Mouse (Mus musculus) spleen, postnatal 10 days (tissue): ENCODE results near the gene Vps33a.
"Not testable (repeated sequence)": the region's sequence is repeated elsewhere in the genome, so short reads cannot be mapped to it uniquely, and the experiment has no call there.

Experiments used
- DNase-seq, 2 experiments: peaks; one replicate each; pipeline ENCODE4 v3.0.0; 2021 to 2022; ENCODE audit warnings: low spot score in 2 of 2

Gene Vps33a

DNA sequence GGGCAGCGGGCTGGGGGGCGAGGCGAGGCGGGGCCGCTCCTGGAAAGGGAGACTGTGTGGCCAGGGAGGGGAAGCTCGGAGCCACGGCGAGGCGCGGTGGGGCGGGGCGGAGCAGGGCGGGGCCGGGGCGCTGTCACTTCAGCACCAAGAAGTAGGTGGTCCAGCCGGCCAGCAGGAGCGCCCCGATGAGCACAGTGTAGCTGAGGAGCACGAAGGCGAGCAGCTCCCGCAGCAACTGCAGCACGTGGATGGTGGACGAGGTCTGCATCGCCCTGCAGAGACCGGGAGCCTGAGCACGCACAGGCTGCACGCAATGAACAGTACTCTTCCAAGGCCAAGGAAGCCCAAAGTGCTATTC, 48.5 kb downstream of the Vps33a start:
- DNase-seq, result no peak

DNA sequence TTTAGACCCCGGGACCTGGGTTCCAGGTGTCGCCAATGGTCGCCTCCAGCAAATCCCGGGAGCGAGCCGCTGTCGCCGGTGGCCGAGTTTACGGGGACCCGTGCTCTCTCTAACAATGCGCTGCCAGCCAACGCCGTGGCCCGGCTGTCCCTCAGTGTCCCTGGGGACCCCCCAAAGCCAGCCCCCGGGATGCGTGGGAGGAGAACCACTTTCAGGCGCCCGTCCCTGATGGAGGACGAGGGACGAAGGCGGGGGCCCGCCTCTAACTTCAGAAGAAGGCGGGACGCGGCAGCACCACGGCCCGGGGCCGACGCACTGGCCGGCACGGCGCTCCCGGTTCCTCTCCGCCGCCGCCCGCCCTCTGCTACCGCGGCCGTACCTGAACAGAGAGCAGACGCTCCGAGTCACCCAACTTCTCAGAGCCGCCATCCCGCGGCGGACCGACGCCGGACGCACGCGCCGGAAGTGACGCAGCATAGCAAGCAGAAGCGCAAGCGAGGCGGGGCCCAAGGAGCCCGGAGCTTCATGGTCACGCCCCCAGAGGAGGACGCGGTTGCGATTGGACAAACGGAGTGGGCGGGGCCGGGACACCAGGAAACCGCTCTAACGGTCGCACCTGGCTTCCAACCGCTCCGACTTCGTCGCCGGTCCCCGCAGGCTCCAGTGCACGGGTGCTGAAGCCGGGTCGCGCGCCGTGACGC, 49.0 kb downstream of the Vps33a start, which contains the start of gene Diablo:
Diablo (minus strand) TSS at position 485 of the 701 bp plus-strand sequence.
- DNase-seq, result peak; percentile 99

DNA sequence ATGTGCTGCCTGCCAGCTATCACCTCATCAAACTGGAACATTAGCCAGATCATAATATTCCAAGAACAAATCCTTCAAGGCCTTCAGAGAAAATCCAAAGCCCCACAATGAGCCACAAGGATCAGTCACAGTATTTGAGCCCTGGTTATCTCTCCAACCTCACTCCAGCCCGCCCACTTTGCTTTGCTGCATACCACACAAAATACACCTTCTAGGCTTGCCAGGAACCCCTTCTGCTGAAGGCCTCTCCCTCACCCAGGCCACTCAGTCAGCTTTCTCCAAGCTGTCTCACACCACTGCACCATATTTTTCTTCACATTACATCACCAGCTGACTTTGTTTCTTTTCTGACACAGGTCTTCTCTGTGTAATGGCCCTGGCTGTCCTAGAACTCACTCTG, 50.7 kb downstream of the Vps33a start:
- DNase-seq, result peak in 1 of 2 experiments; percentile 13

DNA sequence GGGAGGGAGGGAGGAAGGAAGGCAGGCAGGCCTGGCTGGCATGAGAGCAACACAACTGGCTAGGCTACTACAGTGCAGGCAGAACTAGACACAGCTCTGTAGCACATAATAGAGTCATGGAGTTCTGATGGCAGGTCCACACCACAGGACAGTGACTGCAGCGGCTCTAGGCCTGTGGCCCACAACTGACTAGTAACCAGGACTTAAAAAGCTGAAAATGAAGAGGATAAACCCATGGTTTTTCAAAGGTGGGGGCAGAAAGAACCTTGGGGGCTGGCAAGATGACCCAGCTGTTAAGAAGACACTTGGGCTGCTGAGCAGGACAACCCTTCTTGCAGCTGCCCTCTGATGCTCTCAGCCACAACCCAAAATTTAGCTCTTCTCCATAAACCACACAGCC, 51.2 kb downstream of the Vps33a start:
- peak in 1 of 2 experiments; percentile 9 for DNase-seq

DNA sequence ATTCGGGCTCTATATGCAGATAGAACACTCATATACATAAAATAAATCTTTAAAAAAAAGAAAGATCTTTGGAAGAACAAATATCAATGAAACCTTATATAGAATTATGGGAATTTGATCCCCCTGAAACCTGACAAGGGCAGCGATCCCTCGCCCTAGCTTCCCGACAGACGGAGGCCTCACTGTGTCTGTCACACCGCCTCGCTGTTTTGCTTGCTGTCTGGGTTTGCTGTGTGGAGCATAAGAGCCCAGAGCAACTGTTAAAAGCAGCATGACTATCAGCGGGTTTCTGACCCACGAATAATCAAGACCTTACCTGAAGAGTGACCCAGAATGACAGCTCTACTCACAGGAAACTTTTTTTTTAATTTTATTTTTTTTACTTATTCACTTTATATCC, 52.2 kb downstream of the Vps33a start:
- DNase-seq, result peak in 1 of 2 experiments; percentile 8

DNA sequence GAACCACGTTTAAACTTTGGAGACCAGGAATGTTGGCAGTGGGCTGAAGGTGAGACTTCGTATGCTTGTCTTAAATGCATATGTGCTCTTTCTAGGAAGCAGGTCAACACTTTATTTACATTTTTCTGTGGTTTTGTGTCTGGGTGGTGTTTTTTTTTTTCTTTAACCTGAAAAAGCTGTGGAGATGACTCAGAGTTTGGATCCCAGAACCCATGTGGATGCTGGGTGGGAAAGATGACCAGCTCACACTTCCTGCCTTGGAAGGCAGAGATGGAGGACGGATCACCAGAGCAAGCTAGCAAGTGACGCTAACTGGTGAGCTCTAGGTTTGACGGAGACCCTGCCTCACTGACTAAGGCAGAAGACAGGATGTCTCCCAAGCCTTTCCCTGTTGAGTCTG, 58.0 kb downstream of the Vps33a start:
- no peak for DNase-seq

DNA sequence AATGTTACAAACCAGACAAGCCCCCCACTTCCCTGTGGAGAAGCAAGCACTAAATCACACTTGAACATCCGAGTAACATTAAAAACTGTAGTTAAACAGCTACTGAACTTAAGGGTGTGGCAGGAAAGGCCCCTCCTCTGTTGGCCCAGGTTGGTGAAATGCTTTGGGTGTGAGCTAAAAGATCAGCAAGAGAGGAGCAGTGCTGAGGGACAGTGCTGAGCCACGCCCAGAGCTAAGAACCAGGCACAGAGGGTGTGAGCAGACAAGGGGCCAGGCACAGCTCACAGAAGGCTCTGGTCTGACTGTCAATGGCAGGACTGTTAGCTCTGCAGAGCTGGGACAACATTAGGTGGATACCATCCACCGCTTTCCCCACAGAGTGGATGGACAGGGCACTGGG, 60.7 kb downstream of the Vps33a start:
- no peak for DNase-seq

DNA sequence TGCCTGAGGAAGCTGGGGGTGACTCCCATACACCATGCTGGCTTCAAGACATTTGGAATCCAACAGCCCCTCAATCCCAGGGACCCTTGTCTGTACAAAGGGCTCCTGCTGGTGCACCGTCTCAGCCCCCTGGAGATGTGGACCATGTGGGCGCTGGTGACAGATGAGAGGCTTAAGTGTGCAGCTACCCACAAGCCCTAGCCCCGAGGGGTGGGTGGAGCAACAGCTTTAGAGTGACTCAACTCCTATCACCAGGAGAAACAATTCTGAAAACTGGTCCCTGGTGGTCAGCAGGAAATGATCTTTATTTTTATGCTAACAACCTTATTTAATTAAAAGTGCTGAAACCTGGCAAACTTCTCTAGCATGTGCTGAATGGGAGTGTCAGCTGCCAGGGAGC, 61.4 kb downstream of the Vps33a start:
- DNase-seq, result not testable (repeated sequence)

DNA sequence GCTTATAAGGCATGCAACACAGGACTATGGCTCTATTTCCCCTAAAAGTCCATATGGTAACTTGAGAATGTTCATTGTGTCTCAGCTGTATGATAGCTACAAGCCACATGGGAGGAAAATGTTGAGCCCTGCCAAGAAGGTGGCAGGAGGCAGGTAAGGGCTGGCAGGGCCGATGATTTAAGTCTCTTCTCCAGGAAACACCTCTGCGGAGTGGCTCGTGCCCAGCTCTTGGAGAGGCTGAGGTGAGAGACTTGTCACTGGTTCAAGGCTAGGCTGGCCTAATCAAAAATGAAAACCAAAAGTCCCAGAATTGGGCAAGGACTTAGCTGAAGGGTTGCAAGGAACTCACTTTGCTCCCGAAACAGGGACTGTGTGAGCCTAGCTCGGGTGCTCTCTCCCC, 62.7 kb downstream of the Vps33a start, which contains the start of gene B3gnt4:
B3gnt4 (plus strand) TSS at position 301 of the 400 bp plus-strand sequence.
- DNase-seq, result no peak

DNA sequence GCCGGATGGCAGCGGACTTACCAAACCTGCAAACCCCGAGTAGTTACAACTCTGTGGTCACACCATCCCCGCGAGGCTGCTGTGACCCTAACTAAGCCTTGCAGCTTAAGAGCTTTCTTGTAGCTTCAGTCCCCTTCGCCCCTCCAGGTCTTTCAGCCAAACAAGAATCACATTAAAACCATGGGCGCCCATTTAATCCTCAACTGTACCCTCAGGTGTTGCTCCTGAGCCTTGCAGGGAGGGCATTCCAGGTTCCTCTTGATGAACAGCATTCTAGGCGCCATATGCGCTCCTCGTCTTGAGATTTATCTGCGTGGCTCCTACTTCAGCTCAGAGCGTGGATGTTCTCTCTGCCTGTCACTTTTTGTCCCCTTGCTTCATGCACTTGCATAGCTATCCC, 63.9 kb downstream of the Vps33a start:
- no peak for DNase-seq

DNA sequence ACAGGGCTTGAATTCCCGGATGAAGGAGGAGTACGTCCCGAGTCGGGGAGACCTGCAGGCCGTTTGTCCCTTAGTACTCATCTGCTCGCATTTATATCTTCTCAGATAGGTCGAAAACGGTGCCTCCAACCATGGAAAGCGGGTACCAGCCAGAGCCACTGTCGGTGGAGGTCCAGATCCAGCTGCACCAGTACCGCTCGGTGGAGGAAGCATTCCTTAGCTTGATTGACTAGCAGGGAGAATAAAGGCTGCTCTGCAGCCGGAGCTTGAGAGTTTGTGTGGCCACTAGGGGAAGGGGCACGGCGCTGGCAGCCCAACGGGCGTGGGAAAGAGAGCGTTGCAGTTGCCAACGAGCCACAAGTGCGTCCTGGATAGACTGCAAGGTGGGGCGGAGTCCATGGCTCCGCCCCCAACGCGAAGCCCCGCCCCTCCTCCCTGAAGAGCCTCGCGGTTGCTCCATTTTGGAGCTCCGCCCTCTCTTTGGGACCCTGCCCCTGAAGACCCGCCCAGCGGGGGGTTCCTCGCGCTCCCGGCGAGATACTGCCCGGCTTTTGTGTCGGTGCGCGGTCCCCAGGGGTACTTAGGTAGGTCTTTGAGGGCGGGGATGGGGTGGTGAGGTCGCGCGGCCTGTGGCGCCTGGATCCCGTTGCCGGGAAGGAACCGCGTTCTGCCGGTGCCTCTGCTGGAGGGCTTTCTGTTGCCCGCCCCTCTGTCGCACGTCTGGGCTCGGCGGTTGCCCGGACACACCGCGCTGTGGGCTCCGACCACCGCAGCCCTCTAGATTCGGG, 64.7 kb downstream of the Vps33a start:
- peak; percentile 57 to 83 for DNase-seq

DNA sequence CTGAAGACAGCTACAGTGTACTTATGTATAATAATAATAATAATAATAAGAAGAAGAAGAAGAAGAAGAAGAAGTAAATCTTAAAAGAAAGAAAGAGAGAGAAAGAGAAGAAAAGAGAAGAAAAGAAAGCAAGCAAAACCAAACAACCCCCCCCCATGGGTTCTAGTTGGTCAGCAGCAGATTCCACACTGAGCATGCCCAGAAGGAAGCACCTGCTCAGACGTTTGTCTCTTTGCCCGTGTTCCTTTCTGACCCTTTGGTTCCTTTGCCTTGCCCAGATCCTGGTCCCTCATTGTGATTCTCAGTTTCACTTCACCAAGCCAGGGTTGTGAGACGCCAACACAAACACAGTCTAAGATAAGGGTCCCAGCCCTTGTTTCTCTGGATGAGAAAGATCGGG, 70.9 kb downstream of the Vps33a start:
- DNase-seq, result no peak

DNA sequence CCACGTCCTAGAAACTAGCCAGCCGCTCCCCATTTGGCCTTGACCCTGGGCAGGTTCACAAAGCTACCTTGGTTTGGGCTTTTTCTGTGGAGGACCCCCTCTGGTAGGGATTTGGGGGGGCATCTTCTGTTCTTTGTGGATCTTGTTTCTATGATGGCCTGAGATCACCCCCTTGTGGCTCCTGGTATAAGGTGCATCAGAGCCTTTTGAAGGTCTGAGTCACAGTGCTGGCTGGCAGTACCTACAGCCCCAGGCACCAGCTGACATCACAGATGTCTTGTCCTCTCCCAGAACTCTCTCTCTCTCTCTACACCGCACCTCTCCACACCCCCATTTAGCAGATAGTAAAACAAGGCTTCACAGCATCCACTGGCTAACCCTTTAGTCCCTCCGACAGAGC, 73.1 kb downstream of the Vps33a start:
- DNase-seq, result peak in 1 of 2 experiments; percentile 46

DNA sequence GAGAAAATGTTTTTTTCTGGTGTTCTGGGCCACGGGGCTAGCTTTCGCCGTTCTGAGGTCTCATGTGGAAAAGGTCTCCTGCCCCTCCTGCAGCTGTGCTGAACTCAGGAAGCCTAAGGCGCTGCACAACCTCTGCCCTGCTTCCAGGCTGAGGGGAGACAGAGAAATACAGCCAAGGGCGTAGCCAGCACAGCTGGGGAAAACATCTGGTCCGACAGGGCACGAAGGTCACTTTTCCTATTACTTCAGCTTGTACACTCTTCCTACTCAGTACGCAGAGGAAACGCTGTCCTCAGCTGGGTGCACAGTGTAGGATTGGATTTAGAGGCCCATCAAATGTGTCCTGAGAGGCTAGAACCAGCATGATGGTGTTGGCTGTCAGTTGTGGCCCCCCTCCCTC, 82.9 kb downstream of the Vps33a start:
- DNase-seq, result no peak

DNA sequence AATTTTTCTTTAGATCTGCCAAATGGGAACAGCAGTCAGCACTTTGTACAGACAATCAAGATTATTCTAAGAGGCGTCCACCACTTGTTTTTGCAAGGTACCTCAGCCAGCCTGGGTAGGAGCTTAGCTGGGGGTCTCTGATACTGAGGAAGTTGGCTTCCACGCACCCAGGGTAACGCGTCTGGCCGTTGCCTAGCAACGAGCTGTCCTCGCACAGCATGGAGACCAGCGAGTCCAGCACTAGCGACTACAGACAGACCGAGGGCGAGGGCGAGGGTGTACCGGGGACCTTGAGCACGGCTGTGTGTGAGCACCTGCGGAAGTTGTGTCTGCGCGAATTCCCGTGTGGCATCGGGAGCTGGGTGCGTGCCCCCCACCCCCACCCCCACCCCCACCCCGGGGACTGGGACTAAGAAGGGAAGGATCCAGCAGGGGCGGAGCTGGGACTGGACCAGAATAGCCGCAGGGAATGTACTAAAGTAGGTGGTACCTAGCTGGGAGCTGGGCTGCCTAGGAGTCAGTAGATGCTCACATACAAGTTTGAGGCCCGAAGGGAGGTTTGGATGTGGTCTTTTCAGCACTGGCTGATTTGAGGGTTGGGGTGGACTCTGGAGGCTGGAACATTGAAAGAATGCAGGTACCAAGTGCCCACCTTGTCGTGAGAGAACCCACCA, 83.6 kb downstream of the Vps33a start, which contains the start of the genes Lrrc43 and Il31:
Lrrc43 (plus strand) TSS at position 194 of the 674 bp plus-strand sequence.
Il31 (minus strand) TSS at position 378 of the 674 bp plus-strand sequence.
- DNase-seq, result no peak

DNA sequence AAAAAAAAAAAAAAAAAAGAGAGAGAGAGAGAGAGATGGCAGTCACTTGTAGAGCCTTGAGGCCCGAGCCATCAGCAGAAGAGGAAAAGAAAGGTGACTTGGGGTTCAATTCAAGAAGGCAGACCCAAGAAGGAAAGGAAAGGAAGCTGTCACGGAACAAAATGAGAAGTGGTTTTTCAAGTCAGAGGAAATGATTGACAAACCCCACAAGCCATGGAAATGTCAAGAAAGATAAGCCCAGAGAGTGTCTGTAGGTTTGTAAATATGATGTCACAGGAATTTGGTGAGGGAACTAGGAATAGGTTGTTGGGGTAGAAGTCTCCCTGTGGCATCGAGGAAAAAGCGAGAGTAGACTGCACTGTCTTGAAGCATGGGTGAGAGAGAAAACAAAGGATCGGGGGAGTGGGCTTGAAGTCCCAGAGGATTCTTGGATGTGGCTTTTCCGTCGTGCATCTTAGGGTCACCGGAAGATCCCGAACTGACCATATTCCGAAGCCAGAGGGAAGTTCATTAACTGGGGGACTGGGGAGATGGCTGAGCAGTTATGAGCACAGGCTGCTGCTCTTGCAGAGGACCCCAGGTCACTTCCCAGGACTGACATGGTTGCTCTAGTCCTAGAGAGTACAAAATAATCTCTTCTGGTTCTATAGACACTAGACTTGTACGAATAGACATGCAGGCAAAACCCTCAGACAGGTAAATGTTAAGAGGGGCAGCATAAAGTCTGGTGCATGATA, 85.0 kb downstream of the Vps33a start:
- DNase-seq, result no peak
